Mouse (Mus musculus): Measurements from ENCODE around the gene Slamf9. TPM values are rescaled to one million over a fixed set of nuclear protein-coding genes. Genes with fewer than 3 reads are reported as not detected.

Slamf9 gene
- polyA plus RNA-seq, 1 experiment, result 4.7 TPM

DNA sequence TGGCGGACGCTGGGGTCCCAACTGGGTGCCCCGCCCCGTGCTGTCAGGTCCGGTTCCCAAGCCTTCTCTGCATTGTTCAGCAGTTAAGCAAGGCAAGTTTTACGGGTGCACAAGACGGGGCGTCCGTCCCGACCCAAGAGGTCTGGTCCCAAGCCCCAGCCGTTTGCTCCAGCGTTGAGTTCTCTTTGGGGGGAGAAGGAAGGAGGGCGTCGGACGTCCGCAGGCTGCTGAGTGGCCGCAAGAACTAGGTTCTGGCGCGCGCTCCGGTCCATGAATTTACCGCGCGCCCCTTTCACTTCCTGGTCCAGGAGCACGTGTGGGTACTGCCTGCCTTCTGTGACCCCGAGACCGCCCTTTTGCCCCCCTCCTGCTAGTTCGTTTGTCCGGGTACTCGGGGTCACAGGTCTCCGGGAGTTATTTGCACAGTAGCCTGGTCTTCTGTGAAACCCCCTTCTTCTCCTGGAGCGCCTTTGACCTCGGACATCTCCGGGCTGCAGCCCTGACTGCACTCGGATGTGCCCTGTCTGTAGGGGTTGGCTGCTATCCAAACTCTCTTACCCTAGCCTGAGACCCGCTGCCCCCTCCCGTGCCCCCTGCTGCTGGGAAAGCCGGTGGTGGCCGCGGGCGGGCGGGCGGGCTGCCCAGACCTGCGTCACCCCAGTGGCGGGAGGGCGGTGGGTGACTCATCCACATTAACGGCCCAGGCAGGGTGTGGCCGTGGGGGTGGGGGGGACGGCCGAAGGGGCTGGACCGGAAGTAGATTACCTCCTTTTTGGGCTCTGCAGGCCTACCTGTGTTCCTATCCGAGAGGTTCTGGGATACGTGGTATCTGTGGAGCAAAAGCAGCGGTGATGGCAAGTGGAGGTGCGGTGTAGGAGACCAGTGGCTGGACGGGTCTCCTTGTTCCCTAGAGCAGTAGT lies 25.6 kb downstream of the Slamf9 start:
- TF ChIP-seq POLR2AphosphoS2 (IDR thresholded peaks at IDR 0.05; ENCODE audit: insufficient read length, low read depth), result peak; percentile 56
- peak in 1 of 3 experiments; percentile 25 for TF ChIP-seq MYOG (IDR thresholded peaks at IDR 0.05; ENCODE audit: control insufficient read depth in 1 of 3, insufficient read depth in 1 of 3, insufficient read length in 2 of 3, low read depth in 2 of 3)
- no peak for TF ChIP-seq MAX (IDR thresholded peaks at IDR 0.05; ENCODE audit: low read depth)
- TF ChIP-seq SRF (IDR thresholded peaks at IDR 0.05; ENCODE audit: control insufficient read depth, insufficient read length, low read depth), result peak; percentile 82
- peak; percentile 24 for TF ChIP-seq POLR2A (IDR thresholded peaks at IDR 0.05; ENCODE audit: insufficient read length, low read depth)
- TF ChIP-seq MYOD1 (IDR thresholded peaks at IDR 0.05; ENCODE audit: control insufficient read depth in 1 of 3, insufficient read length in 2 of 3, low read depth in 2 of 3), result peak in 1 of 3 experiments; percentile 43
- TF ChIP-seq CEBPB (IDR thresholded peaks at IDR 0.05; ENCODE audit: insufficient read depth, poor library complexity, severe bottlenecking), result no peak
- no peak for TF ChIP-seq TCF3 (IDR thresholded peaks at IDR 0.05; ENCODE audit: insufficient read length, low read depth)
- H3K36me3 ChIP-seq (ENCODE audit: control insufficient read depth, insufficient read depth), result peaks cover 7% of the 10 kb centered on the region
- H3K4me3 ChIP-seq, result peak overlapping the region; percentile 99
- H3ac ChIP-seq (ENCODE audit: control insufficient read depth, insufficient read length), result peak overlapping the region; percentile 47
- peaks cover 37% of the 10 kb centered on the region for H3K79me2 ChIP-seq (ENCODE audit: control insufficient read depth, insufficient read depth)
- H3K4me2 ChIP-seq (ENCODE audit: low read depth), result peak overlapping the region; percentile 100
- no peaks in the 10 kb centered on the region for H3K27me3 ChIP-seq (ENCODE audit: control insufficient read depth, insufficient read depth, insufficient read length)

DNA sequence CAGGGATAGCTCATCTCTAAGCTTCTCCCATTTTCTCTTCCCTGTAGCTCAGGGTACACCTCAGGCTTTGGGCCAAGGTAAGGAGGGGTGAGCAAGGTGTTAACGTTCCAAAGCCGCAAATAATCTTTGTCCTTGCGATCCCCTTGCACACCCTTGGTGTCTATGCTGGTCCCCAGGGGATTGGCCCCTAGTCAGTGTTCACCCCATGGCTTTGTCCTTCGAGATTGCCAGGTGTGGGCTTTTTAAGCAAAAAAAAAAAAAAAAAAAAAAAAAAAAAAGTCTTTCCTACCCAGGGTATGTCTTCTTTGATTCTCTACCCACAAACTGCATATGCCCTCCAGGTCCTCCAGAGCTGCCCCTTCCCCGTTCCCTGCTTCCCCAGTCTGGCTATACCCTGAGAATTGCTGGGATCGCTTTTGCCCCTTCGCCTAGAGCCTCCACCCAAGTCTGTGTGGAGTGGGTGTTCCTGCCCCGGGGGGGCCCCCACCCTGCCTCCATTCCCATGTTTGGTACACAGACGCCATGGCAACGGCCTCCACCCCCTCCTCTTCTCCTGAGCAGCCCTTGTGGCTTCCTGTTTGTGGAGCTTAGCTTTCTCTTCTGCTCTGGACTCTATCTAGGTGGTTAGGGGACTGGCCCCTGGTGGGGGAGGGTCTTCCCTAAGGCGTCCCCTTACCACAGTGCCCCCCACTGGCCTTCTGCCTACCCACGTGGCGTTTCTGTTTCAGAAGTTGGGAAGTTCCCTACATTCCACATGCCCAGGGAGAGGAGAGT lies 26.4 kb downstream of the Slamf9 start:
- Histone ChIP-seq H3K27me3 (ENCODE audit: control insufficient read depth, insufficient read depth, insufficient read length) (no peaks in the 10 kb centered on the region), H3K36me3 (ENCODE audit: control insufficient read depth, insufficient read depth) (peaks cover 13% of the 10 kb centered on the region), H3ac (ENCODE audit: control insufficient read depth, insufficient read length) (peak overlapping the region; percentile 47), H3K4me3 (peak overlapping the region; percentile 99), H3K79me2 (ENCODE audit: control insufficient read depth, insufficient read depth) (peaks cover 37% of the 10 kb centered on the region), H3K4me2 (ENCODE audit: low read depth) (peak overlapping the region; percentile 100)
- TF ChIP-seq POLR2AphosphoS2 (IDR thresholded peaks at IDR 0.05; ENCODE audit: insufficient read length, low read depth) (peak; percentile 14), REST (IDR thresholded peaks at IDR 0.05; ENCODE audit: insufficient read depth, insufficient read length) (no peak), TCF3 (IDR thresholded peaks at IDR 0.05; ENCODE audit: insufficient read length, low read depth) (no peak), CEBPB (IDR thresholded peaks at IDR 0.05; ENCODE audit: insufficient read depth, poor library complexity, severe bottlenecking) (no peak), MYOD1 (IDR thresholded peaks at IDR 0.05; ENCODE audit: control insufficient read depth in 1 of 3, insufficient read length in 2 of 3, low read depth in 2 of 3) (no peak), SRF (IDR thresholded peaks at IDR 0.05; ENCODE audit: control insufficient read depth, insufficient read length, low read depth) (peak; percentile 35), USF1 (IDR thresholded peaks at IDR 0.05; ENCODE audit: low read depth) (peak; percentile 19), TCF12 (IDR thresholded peaks at IDR 0.05; ENCODE audit: insufficient read depth, poor library complexity, severe bottlenecking) (no peak), MYOG (IDR thresholded peaks at IDR 0.05; ENCODE audit: control insufficient read depth in 1 of 3, insufficient read depth in 1 of 3, insufficient read length in 2 of 3, low read depth in 2 of 3) (no peak), POLR2A (IDR thresholded peaks at IDR 0.05; ENCODE audit: insufficient read length, low read depth) (peak; percentile 53), E2F4 (IDR thresholded peaks at IDR 0.05; ENCODE audit: insufficient read depth) (no peak), MAX (IDR thresholded peaks at IDR 0.05; ENCODE audit: low read depth) (no peak)

DNA sequence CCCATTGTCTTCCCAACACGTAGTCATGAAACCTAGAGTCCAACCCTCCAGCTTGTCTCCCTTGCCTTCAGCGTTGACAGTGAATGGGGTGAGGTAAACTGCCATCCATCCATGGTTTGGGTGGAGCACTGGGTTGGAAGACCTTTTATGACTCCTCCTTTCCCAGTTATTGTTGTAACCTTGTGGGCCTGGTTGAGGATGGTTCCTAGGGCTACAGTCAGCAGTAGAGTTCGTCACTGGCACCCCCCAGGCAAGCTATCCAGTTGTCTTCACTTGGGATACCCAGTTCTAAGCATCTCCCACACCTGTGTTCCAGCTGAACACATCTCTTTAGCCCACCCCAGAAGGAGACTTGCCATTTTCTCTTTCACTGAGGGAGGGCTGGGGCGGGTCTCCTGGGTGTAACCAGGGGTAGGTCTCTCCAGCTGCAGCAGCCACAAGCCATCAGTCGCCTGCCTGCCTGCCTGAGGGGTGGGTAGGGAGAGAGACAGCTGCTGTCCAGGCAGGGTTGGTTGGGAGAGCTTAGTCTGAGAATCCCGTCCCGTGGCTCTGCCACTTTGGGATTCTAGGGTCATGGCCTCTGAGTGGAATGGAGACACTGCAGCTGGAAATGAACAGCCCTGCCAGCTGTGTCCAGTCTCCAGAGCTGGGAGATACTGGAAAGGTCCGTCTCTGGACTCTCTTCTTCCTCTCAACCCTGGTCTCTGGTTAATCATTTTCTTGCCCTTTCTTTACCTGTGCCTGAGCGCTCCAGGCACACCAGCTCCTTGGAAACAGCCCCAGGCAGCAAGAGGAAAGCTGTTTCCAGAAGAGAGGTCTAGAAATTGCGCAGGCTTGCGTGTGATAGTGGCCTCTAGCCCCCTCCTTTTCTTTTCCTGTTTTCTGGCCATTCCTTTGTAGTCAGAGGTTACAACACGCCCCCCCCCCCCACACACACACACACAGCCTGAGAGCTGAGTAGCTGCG lies 27.3 kb downstream of the Slamf9 start:
- Histone ChIP-seq H3ac (ENCODE audit: control insufficient read depth, insufficient read length) (peak overlapping the region; percentile 38), H3K27me3 (ENCODE audit: control insufficient read depth, insufficient read depth, insufficient read length) (no peaks in the 10 kb centered on the region), H3K36me3 (ENCODE audit: control insufficient read depth, insufficient read depth) (peaks cover 16% of the 10 kb centered on the region), H3K79me2 (ENCODE audit: control insufficient read depth, insufficient read depth) (peaks cover 37% of the 10 kb centered on the region), H3K4me2 (ENCODE audit: low read depth) (peak overlapping the region; percentile 100), H3K4me3 (peak overlapping the region; percentile 99)
- TF ChIP-seq POLR2AphosphoS2 (IDR thresholded peaks at IDR 0.05; ENCODE audit: insufficient read length, low read depth) (peak; percentile 76), SRF (IDR thresholded peaks at IDR 0.05; ENCODE audit: control insufficient read depth, insufficient read length, low read depth) (no peak), POLR2A (IDR thresholded peaks at IDR 0.05; ENCODE audit: insufficient read length, low read depth) (peak; percentile 85), TCF3 (IDR thresholded peaks at IDR 0.05; ENCODE audit: insufficient read length, low read depth) (peak; percentile 83), MAX (IDR thresholded peaks at IDR 0.05; ENCODE audit: low read depth) (no peak), MYOD1 (IDR thresholded peaks at IDR 0.05; ENCODE audit: control insufficient read depth in 1 of 3, insufficient read length in 2 of 3, low read depth in 2 of 3) (peak in 2 of 3 experiments; percentile 85 to 92), TCF12 (IDR thresholded peaks at IDR 0.05; ENCODE audit: insufficient read depth, poor library complexity, severe bottlenecking) (peak; percentile 35), MYOG (IDR thresholded peaks at IDR 0.05; ENCODE audit: control insufficient read depth in 1 of 3, insufficient read depth in 1 of 3, insufficient read length in 2 of 3, low read depth in 2 of 3) (peak; percentile 38 to 97 (median 87)), USF1 (IDR thresholded peaks at IDR 0.05; ENCODE audit: low read depth) (no peak), CEBPB (IDR thresholded peaks at IDR 0.05; ENCODE audit: insufficient read depth, poor library complexity, severe bottlenecking) (peak; percentile 59)
